8 mouse cellular contexts compared by ENCODE assay signal in genomic region chr5:88928201-88928916, GRCm38 (mm10). TPM values are rescaled to one million over a fixed set of nuclear protein-coding genes. Genes with fewer than 3 reads are reported as not detected.
DNase-seq lines count a peak whose midpoint lies in the region; ATAC-seq lines count a peak whose summit lies in the region.

No protein-coding gene starts in this region.

- H3K9ac ChIP-seq in heart, embryonic 13.5 days: peak overlapping the region; percentile 69
- H3K9ac ChIP-seq in neural tube, embryonic 11.5 days (ENCODE audit: low read length): no peak overlapping the region

- no peaks in the 10 kb centered on the region for H3K27me3 ChIP-seq in heart, embryonic 10.5 days (ENCODE audit: insufficient read depth, poor library complexity, severe bottlenecking)
- no peaks in the 10 kb centered on the region for H3K27me3 ChIP-seq in heart, embryonic 13.5 days (replicated peaks)
- no peaks in the 10 kb centered on the region for H3K27me3 ChIP-seq in neural tube, embryonic 11.5 days (ENCODE audit: control insufficient read depth, insufficient read depth, low read length)

- ATAC-seq in heart, embryonic 13.5 days (ENCODE audit: extremely low read depth, insufficient number of reproducible peaks, low FRiP score, low TSS enrichment): no peak
- ATAC-seq in neural tube, embryonic 11.5 days (ENCODE audit: insufficient read depth, low FRiP score, low TSS enrichment): no peak

- peaks cover 37% of the 10 kb centered on the region for H3K4me1 ChIP-seq in heart, embryonic 10.5 days
- H3K4me1 ChIP-seq in heart, embryonic 13.5 days: peaks cover 53% of the 10 kb centered on the region
- peaks cover 6% of the 10 kb centered on the region; the same call in 1 of the 2 replicates for H3K4me1 ChIP-seq in neural tube, embryonic 11.5 days (ENCODE audit: control insufficient read depth, insufficient read depth, low read length)

- whole genome bisulfite sequencing in heart, embryonic 10.5 days: 44% methylated on average over 13 of the region's 13 CpGs
- WGBS in heart, embryonic 13.5 days: 35% methylated on average over 13 of the region's 13 CpGs
- WGBS in neural tube, embryonic 11.5 days: 64% methylated on average over 13 of the region's 13 CpGs

- peak; percentile 65 to 76 for DNase-seq in heart, adult 18-20 months
- no peak for DNase-seq in heart, embryonic 10.5 days (ENCODE audit: low spot score)
- DNase-seq in urinary bladder, postnatal 14 days (ENCODE audit: low spot score): peak; percentile 38
- no peak for DNase-seq in urinary bladder, postnatal 36 days (ENCODE audit: low spot score in 2 of 2)
- DNase-seq in layer of hippocampus, adult 9-11 months: peak; percentile 31
- peak; percentile 28 for DNase-seq in neural tube, embryonic 11.5 days (ENCODE audit: low spot score)
- DNase-seq in spleen, postnatal 36 days (ENCODE audit: low spot score in 2 of 2): no peak

- no peak overlapping the region for H3K27ac ChIP-seq in heart, embryonic 10.5 days
- peak overlapping the region; percentile 97 for H3K27ac ChIP-seq in heart, embryonic 13.5 days (replicated peaks)
- no peak overlapping the region for H3K27ac ChIP-seq in neural tube, embryonic 11.5 days (ENCODE audit: low read depth, low read length)

- no peak overlapping the region for H3K4me3 ChIP-seq in heart, embryonic 10.5 days
- no peak overlapping the region for H3K4me3 ChIP-seq in heart, embryonic 13.5 days
- H3K4me3 ChIP-seq in neural tube, embryonic 11.5 days (ENCODE audit: low read depth, low read length): no peak overlapping the region

- H3K36me3 ChIP-seq in heart, embryonic 10.5 days: no peaks in the 10 kb centered on the region
- no peaks in the 10 kb centered on the region for H3K36me3 ChIP-seq in heart, embryonic 13.5 days
- H3K36me3 ChIP-seq in neural tube, embryonic 11.5 days (ENCODE audit: control insufficient read depth, insufficient read depth, low read length): no peaks in the 10 kb centered on the region

- H3K9me3 ChIP-seq in heart, embryonic 10.5 days: no peaks in the 10 kb centered on the region
- no peaks in the 10 kb centered on the region for H3K9me3 ChIP-seq in heart, embryonic 13.5 days
- H3K9me3 ChIP-seq in neural tube, embryonic 11.5 days (ENCODE audit: control insufficient read depth, low read length): no peaks in the 10 kb centered on the region

- peak overlapping the region; percentile 63 for H3K4me2 ChIP-seq in heart, embryonic 13.5 days
- H3K4me2 ChIP-seq in neural tube, embryonic 11.5 days (ENCODE audit: low read depth): no peak overlapping the region

RNA-seq across cellular contexts. Expression of gene Slc4a4, which starts 41.7 kb away (rescaled TPM):
- 10 to 100 TPM; 24.6 to 33.0 TPM for total RNA-seq in heart, adult 18-20 months (2021)
- 2.2 and 3.0 TPM in 2 replicates for polyA plus RNA-seq in heart, embryonic 10.5 days (2016; fragmentation: Nextera tagmentation; extraction: Ambion mirVana)
- 3.1 and 3.9 TPM in 2 replicates for polyA plus RNA-seq in heart, embryonic 13.5 days (2015; fragmentation: Nextera tagmentation; extraction: Ambion mirVana)
- polyA plus RNA-seq in neural tube, embryonic 11.5 days (2014; fragmentation: Nextera tagmentation; extraction: Ambion mirVana): 1.7 and 2.6 TPM in 2 replicates

Comparison
In these comparisons a context has a peak if more than half of its experiments do, and no peak if none do; other contexts are left out.
1. DNase-seq: peak in heart, adult 18-20 months (2 of 2), urinary bladder, postnatal 14 days (single experiment), layer of hippocampus, adult 9-11 months (single experiment) and neural tube, embryonic 11.5 days (single experiment); none in heart, embryonic 10.5 days (single experiment), urinary bladder, postnatal 36 days (0 of 2) and spleen, postnatal 36 days (0 of 2).